Mouse (Mus musculus) CH12.LX (cell line): ENCODE data around the gene Cblb. TPM values are rescaled to one million over a fixed set of nuclear protein-coding genes. Genes with fewer than 3 reads are reported as not detected.

Source experiments
- DNase-seq: peaks from one replicate; pipeline ENCODE4 v3.0.0-alpha.2; 2013; ENCODE audit errors: extremely low read depth
- H3K27ac ChIP-seq: 2 replicates; pipeline ENCODE4 v1.5.1; 2012; ENCODE audit warnings: low read depth, mild to moderate bottlenecking, control low read depth, moderate library complexity; ENCODE audit not compliant: insufficient read depth
- H3K27me3 ChIP-seq: replicated peaks from 2 replicates; pipeline ENCODE3; 2012; ENCODE audit warnings: inconsistent platforms
- H3K36me3 ChIP-seq, 2 experiments: replicated peaks in 1 of 2; 2 replicates each; pipeline versions ENCODE3 to v1.6.1; 2012; ENCODE audit warnings: inconsistent platforms in 1 of 2, low read length in 1 of 2, mild to moderate bottlenecking in 1 of 2, mixed read lengths in 1 of 2, moderate library complexity in 1 of 2; ENCODE audit not compliant: control insufficient read depth in 1 of 2, insufficient read depth in 1 of 2
- H3K4me1 ChIP-seq, 2 experiments: 2 replicates each; pipeline ENCODE4 v1.6.1; 2012; ENCODE audit warnings: inconsistent platforms in 1 of 2, moderate library complexity in 1 of 2; ENCODE audit not compliant: insufficient read depth in 2 of 2, control insufficient read depth in 1 of 2
- H3K4me2 ChIP-seq: 2 replicates; pipeline ENCODE4 v1.6.1; 2012; ENCODE audit warnings: low read depth, mild to moderate bottlenecking, control low read depth; ENCODE audit not compliant: poor library complexity, insufficient read depth, severe bottlenecking
- H3K4me3 ChIP-seq, 3 experiments: fragments of 150-350 bp in 1 of 3; sonication (generic) in 1 of 3; replicated peaks in 1 of 3; 2 replicates each; pipeline versions ENCODE3 to v1.5.1; 2011 to 2012; ENCODE audit warnings: low read depth in 2 of 3, low read length in 2 of 3, mild to moderate bottlenecking in 2 of 3, moderate library complexity in 2 of 3, control low read depth in 1 of 3, improper control_type of control experiment in 1 of 3, inconsistent platforms in 1 of 3, mixed read lengths in 1 of 3; ENCODE audit not compliant: poor library complexity in 1 of 3
- H3K79me2 ChIP-seq: replicated peaks from 2 replicates; pipeline ENCODE4 v1.6.1; 2012; ENCODE audit warnings: mild to moderate bottlenecking, moderate library complexity; ENCODE audit not compliant: control insufficient read depth, poor library complexity, insufficient read depth, severe bottlenecking; ENCODE audit errors: extremely low read depth
- H3K9ac ChIP-seq: 2 replicates; pipeline ENCODE4 v1.6.1; 2012; ENCODE audit warnings: low read depth, mild to moderate bottlenecking, control low read depth, moderate library complexity; ENCODE audit not compliant: insufficient read depth
- H3K9me3 ChIP-seq: replicated peaks from 2 replicates; pipeline ENCODE3; 2012; ENCODE audit warnings: low read length, inconsistent platforms, mixed read lengths
- CHD2 ChIP-seq: IDR thresholded peaks from 2 replicates; pipeline ENCODE4 v1.6.1; 2011; ENCODE audit warnings: low read length, improper control_type of control experiment
- CTCF ChIP-seq, 2 experiments: IDR thresholded peaks in 1 of 2; conservative IDR thresholded peaks in 1 of 2; 2 replicates each; pipeline ENCODE4 v1.5.1; 2011 to 2012; ENCODE audit warnings: low read depth in 2 of 2, low read length in 2 of 2, improper control_type of control experiment in 1 of 2, inconsistent platforms in 1 of 2, mild to moderate bottlenecking in 1 of 2, moderate library complexity in 1 of 2
- ETS1 ChIP-seq: conservative IDR thresholded peaks from 2 replicates; pipeline ENCODE4 v1.6.1; 2012; ENCODE audit warnings: low read depth, mild to moderate bottlenecking, inconsistent platforms, low read length, improper control_type of control experiment, moderate library complexity
- IRF4 ChIP-seq: IDR thresholded peaks from 2 replicates; pipeline ENCODE4 v1.6.1; 2014; ENCODE audit warnings: low read depth, mild to moderate bottlenecking, inconsistent platforms, low read length, improper control_type of control experiment
- JUN ChIP-seq: IDR thresholded peaks from 2 replicates; pipeline ENCODE4 v1.6.1; 2011; ENCODE audit warnings: low read depth, mild to moderate bottlenecking, low read length, improper control_type of control experiment, moderate library complexity; ENCODE audit not compliant: insufficient read depth
- MAFK ChIP-seq: IDR thresholded peaks from 2 replicates; pipeline ENCODE4 v1.6.1; 2011; ENCODE audit warnings: low read length, improper control_type of control experiment; ENCODE audit not compliant: insufficient replicate concordance
- MXI1 ChIP-seq: IDR thresholded peaks from 2 replicates; pipeline ENCODE4 v1.6.1; 2011; ENCODE audit warnings: mild to moderate bottlenecking, low read depth, low read length, improper control_type of control experiment
- NELFE ChIP-seq: IDR thresholded peaks from 2 replicates; pipeline ENCODE4 v1.6.1; 2011; ENCODE audit warnings: low read depth, low read length, improper control_type of control experiment
- POLR2A ChIP-seq: IDR thresholded peaks from 2 replicates; pipeline ENCODE4 v1.6.1; 2011; ENCODE audit warnings: low read depth, mild to moderate bottlenecking, improper control_type of control experiment, low read length
- RAD21 ChIP-seq: IDR thresholded peaks from 2 replicates; pipeline ENCODE4 v1.6.1; 2011; ENCODE audit warnings: low read depth, mild to moderate bottlenecking, low read length, improper control_type of control experiment, moderate library complexity
- RCOR1 ChIP-seq: conservative IDR thresholded peaks from 2 replicates; pipeline ENCODE4 v1.6.1; 2012; ENCODE audit warnings: low read depth, mild to moderate bottlenecking, inconsistent platforms, low read length, improper control_type of control experiment
- SMC3 ChIP-seq: IDR thresholded peaks from 2 replicates; pipeline ENCODE4 v1.6.1; 2011; ENCODE audit warnings: low read depth, low read length, improper control_type of control experiment
- USF2 ChIP-seq: conservative IDR thresholded peaks from 2 replicates; pipeline ENCODE4 v1.6.1; 2011; ENCODE audit warnings: low read depth, low read length, improper control_type of control experiment
- ZC3H11A ChIP-seq: IDR thresholded peaks from 2 replicates; pipeline ENCODE4 v1.6.1; 2012; ENCODE audit warnings: low read depth, mild to moderate bottlenecking, inconsistent platforms, low read length, improper control_type of control experiment
- ZMIZ1 ChIP-seq: IDR thresholded peaks from 2 replicates; pipeline ENCODE4 v1.6.1; 2012; ENCODE audit warnings: low read depth, mild to moderate bottlenecking, inconsistent platforms, low read length, improper control_type of control experiment
- dilution Hi-C: fragments of 300-500 bp; cut with MboI; formaldehyde crosslinking; loops from 2 replicates; pipeline ENCODE4 v1.14.3; 2020; ENCODE audit warnings: low sequenced_read_pairs; ENCODE audit not compliant: extremely low pct_unique_long_range_greater_than_20kb, extremely low pct_ligation_motif_present
- in situ Hi-C: fragments of 300-500 bp; cut with MboI; formaldehyde crosslinking; loops from 3 replicates; pipeline ENCODE4 v1.14.3; 2019; ENCODE audit warnings: low sequenced_read_pairs, low pct_ligation_motif_present, low pct_unique_long_range_greater_than_20kb, mixed read lengths
- polyA plus RNA-seq: library from polyadenylated mRNA; unstranded; fragments of >175 nt; gene quantifications from 2 replicates; pipeline ENCODE4 v1.2.1, GENCODE M21; 2012; ENCODE audit warnings: low read depth; ENCODE audit not compliant: insufficient read length
- total RNA-seq, 2 experiments: library from RNA; depleted of rRNA; stranded (reverse); fragments of 300-350 nt in 1 of 2; fragments of >200 nt in 1 of 2; gene quantifications; 2 replicates each; pipeline ENCODE4 v1.2.3; 2012 to 2014

Gene Cblb
- total and polyA plus RNA-seq, 3 experiments, result 3.5 to 18.9 (median 6.3) TPM

GRCm38 (mm10) chr16:52155030-52155696 lies 124.1 kb downstream of the Cblb start:
- Histone ChIP-seq H3K4me2 (no peak overlapping the region), H3K36me3 (peaks cover 0 to 58% of the 10 kb centered on the region in 2 experiments), H3K9ac (no peak overlapping the region), H3K27ac (no peak overlapping the region), H3K9me3 (no peaks in the 10 kb centered on the region), H3K4me1 (peaks cover 0 to 3% of the 10 kb centered on the region in 2 experiments; a peak in 2 of 4 replicates), H3K4me3 (no peak overlapping the region), H3K79me2 (no peaks in the 10 kb centered on the region), H3K27me3 (no peaks in the 10 kb centered on the region)
- TF ChIP-seq JUN, result no peak
- no peak for TF ChIP-seq POLR2A
- TF ChIP-seq USF2, result no peak
- no peak for TF ChIP-seq CTCF (conservative IDR thresholded peaks at IDR 0.05 in 1 of 2, IDR thresholded peaks at IDR 0.05 in 1 of 2; ENCODE audit: low read depth in 2 of 2, low read length in 2 of 2)
- TF ChIP-seq SMC3, result no peak
- no peak for TF ChIP-seq RAD21
- no peak for TF ChIP-seq IRF4
- TF ChIP-seq CHD2, result no peak
- TF ChIP-seq RCOR1, result no peak
- TF ChIP-seq ZC3H11A, result no peak
- no peak for TF ChIP-seq ZMIZ1
- TF ChIP-seq MXI1, result no peak
- no peak for TF ChIP-seq ETS1
- dilution Hi-C loops (no loop called here), in situ Hi-C loops (no loop called here)
- no peak for DNase-seq

- peaks cover 0 to 18% of the 10 kb centered on the region in 2 experiments; a peak in 2 of 4 replicates for H3K4me1 ChIP-seq
- no peak for DNase-seq
- dilution Hi-C loops, result no loop called here
Measured at GRCm38 (mm10) chr16:52159958-52160504, 129.0 kb downstream of the Cblb start.

More at GRCm38 (mm10) chr16:52159958-52160504, 129.0 kb downstream of the Cblb start:
- H3K79me2 ChIP-seq, result no peaks in the 10 kb centered on the region
- no peak overlapping the region for H3K27ac ChIP-seq
- H3K4me2 ChIP-seq, result no peak overlapping the region
- in situ Hi-C loops, result no loop called here
- H3K9ac ChIP-seq, result no peak overlapping the region
- H3K4me3 ChIP-seq, result no peak overlapping the region
- peaks cover 0 to 54% of the 10 kb centered on the region in 2 experiments for H3K36me3 ChIP-seq
- H3K9me3 ChIP-seq, result no peaks in the 10 kb centered on the region
- H3K27me3 ChIP-seq, result no peaks in the 10 kb centered on the region
- TF ChIP-seq MAFK, result peak; percentile 65; the same call in 1 of the 2 replicates
- no peak for TF ChIP-seq RAD21
- TF ChIP-seq JUN, result no peak
- TF ChIP-seq NELFE, result no peak
